Mouse (Mus musculus): ENCODE results near the gene Thop1.
A peak's percentile ranks its signal among the peaks of the same experiment; 100 is the strongest.

Gene Thop1

DNA sequence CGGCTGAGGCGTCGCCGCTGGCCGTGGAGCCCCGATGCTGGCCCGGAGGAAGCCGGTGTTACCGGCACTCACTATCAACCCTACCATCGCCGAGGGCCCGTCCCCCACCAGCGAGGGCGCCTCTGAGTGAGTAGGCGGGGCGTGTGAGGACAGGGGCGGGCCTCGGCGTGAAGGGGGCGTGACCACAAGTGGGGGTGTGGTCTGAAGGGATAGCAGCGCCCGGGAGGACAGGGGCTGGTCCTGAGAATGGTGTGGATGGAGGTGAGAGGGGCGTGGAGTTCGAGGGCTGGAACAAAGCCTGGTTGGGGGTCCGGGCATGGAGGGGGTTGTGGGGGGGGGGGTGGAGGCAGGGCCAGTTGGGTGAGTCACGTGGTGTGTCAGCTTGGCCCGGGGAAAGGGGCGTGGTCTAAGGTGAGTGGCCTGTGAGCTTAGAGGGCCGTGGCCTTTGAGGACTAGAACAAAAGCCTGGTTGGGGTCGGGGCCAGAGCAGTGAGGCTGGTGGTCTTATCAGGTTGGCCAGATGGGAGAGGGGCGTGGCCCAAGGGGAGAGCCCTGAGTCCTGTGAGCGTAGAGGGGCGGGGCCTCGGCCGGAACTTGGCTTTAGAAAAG lies 36.4 kb downstream of the Thop1 start:
- DNase-seq (ENCODE audit: low spot score) = peak; percentile 85

DNA sequence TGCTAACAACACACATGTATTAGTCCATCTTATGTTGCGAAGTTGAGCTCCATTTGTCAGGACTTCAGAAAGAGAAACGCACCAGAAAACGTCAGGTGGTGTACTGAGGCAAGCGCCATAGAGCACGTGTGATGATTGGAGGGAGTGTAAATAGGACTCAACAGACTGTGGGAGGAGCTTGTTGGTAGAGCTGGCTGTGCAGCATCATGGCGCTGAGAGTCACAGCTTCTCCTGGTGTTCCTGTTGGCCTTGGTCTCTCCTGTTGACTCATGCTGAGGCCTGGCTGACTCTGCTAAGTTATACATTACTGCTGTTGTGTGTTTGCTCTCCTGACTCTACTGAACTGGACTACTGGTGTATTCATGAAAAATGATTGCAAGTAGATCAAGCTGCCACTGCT lies 43.1 kb downstream of the Thop1 start:
- no peak for DNase-seq (ENCODE audit: low spot score)

DNA sequence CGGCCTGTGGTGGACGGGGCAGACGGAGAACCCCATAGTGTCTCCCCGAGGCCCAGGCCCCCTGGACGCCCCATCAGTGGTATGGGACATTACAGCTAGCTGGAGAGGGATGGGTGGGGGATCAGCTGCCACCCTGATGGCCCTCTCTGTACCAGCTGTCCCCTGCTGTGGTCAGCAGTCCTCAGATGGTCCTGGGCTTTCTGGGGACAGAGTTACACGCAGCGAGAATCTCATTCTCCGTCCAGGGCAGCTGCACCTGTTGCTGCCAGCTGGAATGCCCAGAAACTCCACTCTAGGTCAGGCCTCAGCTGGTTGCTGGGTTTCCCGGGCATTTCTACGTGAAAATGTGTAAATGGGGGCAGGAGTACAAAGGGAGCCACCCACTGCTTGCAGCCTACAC lies 49.8 kb downstream of the Thop1 start:
- no peak for DNase-seq (ENCODE audit: low spot score)

DNA sequence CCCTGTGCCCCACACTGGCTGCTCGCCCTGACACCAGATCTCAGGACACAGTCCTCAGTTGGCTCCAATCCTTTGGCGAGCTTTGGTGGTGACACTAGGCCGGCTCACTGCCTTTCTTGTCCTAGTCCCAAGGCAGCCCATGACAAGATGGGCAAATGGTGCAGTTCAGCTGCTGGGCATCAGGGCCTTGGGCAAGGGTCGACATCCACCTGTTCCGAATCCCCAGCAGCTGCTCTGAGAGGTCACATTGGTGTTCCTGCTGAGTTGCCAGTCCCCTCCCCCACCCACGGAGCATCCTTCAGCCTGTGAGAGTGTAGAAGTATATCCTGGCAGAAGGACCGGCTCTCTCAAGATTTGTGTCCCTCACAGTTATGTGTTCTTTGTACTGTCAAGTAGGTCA lies 50.8 kb downstream of the Thop1 start:
- no peak for DNase-seq (ENCODE audit: low spot score)

DNA sequence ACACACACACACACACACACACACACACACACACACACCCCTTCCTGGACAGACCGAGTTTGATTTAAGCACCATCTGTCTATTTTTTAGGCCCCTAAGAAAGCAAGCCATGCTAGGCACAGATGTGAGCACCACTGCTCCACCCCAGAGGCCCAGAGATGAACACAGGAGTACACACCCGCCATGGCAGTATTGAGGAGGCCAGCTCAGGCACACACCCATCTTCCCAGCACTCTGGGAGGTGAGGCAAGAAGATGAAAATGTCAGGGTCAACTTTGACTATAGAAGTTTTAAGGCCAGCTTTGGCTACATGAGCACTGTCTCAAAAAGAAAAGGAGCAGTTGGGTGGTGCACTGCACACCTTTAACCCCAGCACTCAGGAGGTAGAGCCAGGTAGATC lies 53.1 kb downstream of the Thop1 start:
- DNase-seq (ENCODE audit: low spot score) = no peak

DNA sequence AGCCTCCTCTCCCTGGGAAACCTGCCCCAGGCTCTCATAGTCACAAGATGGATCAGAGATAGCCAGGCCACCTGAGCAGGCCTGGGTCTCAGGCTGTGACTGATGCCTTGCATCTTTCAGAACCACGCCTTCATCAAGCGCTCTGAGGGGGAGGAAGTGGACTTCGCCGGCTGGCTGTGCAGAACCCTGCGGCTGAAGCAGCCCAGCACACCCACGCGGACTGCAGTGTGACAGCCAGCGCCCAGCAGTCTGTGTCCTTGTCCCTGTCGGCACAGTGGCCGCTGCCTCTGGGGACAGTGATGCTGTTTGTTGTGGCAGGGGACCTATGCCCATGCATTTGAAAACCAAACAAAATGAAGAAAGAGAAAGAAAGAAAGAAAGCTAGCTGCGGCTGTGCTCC lies 53.7 kb downstream of the Thop1 start:
- DNase-seq (ENCODE audit: low spot score) = no peak
